Mouse (Mus musculus) limb, embryonic 14.5 days (tissue): ENCODE measurements around the gene Uba7. TPM values are rescaled to one million over a fixed set of nuclear protein-coding genes. Genes with fewer than 3 reads are reported as not detected.

Source experiments
- ATAC-seq: fragments of 200-750 bp; cut with Nextera tagmentation; 2 replicates; pipeline ENCODE4 v1.8.0; 2017; ENCODE audit warnings: low read depth, moderate number of reproducible peaks, moderate TSS enrichment; ENCODE audit not compliant: low FRiP score
- DNase-seq: peaks from one replicate; pipeline ENCODE4 v3.0.0-alpha.2; 2015; ENCODE audit warnings: low spot score
- H3K27ac ChIP-seq: fragments of 300-500 bp; sonication (generic); replicated peaks from 2 replicates; pipeline ENCODE4 v1.5.1; 2014; ENCODE audit warnings: low read depth, mild to moderate bottlenecking, low read length, moderate library complexity, mixed read lengths
- H3K27me3 ChIP-seq: fragments of 300-500 bp; sonication (generic); 2 replicates; pipeline ENCODE4 v1.6.1; 2014; ENCODE audit warnings: low read length, mixed read lengths; ENCODE audit not compliant: control insufficient read depth, insufficient read depth
- H3K36me3 ChIP-seq: fragments of 300-500 bp; sonication (generic); 2 replicates; pipeline ENCODE4 v1.6.1; 2014; ENCODE audit warnings: mild to moderate bottlenecking, low read length, moderate library complexity, mixed read lengths; ENCODE audit not compliant: control insufficient read depth, insufficient read depth
- H3K4me1 ChIP-seq: fragments of 300-500 bp; sonication (generic); 2 replicates; pipeline ENCODE4 v1.6.1; 2014; ENCODE audit warnings: antibody characterized with exemption, low read length, mixed read lengths; ENCODE audit not compliant: control insufficient read depth, insufficient read depth
- H3K4me2 ChIP-seq: fragments of 300-500 bp; sonication (generic); replicated peaks from 2 replicates; pipeline ENCODE4 v1.6.1; 2014; ENCODE audit warnings: low read depth, mild to moderate bottlenecking, low read length, moderate library complexity; ENCODE audit not compliant: severe bottlenecking
- H3K4me3 ChIP-seq: fragments of 300-500 bp; sonication (generic); replicated peaks from 2 replicates; pipeline ENCODE4 v1.5.1; 2014; ENCODE audit warnings: low read length
- H3K9ac ChIP-seq: fragments of 300-500 bp; sonication (generic); 2 replicates; pipeline ENCODE4 v1.6.1; 2014; ENCODE audit warnings: mild to moderate bottlenecking, low read depth, low read length, moderate library complexity; ENCODE audit not compliant: severe bottlenecking
- H3K9me3 ChIP-seq: fragments of 300-500 bp; sonication (generic); 2 replicates; pipeline ENCODE4 v1.6.1; 2016; ENCODE audit warnings: low read length; ENCODE audit not compliant: control insufficient read depth
- POLR2A ChIP-seq: fragments of 200-500 bp; IDR thresholded peaks from 2 replicates; pipeline ENCODE4 v1.8.0; 2012; ENCODE audit warnings: inconsistent platforms, mild to moderate bottlenecking, moderate library complexity, borderline replicate concordance; ENCODE audit not compliant: insufficient read depth, insufficient read length; ENCODE audit errors: extremely low read depth
- WGBS: fragments of 180-500 bp; shearing (Covaris S2); extraction: QIAGEN DNeasy Blood & Tissue Kit; methylation state at CpG from one replicate; pipeline ENCODE4 v1.1.7; 2014; 5-methylcytosine and 5-hydroxymethylcytosine counted together
- polyA plus RNA-seq, 2 experiments: library from polyadenylated mRNA; depleted of rRNA in 1 of 2; stranded (reverse) in 1 of 2; unstranded in 1 of 2; fragments of >200 nt; fragmentation: Nextera tagmentation in 1 of 2; extraction: Ambion mirVana in 1 of 2; gene quantifications; 2 replicates each; pipeline versions ENCODE4 v1.2.1 to v1.2.3; 2012 to 2014

Uba7 gene
- polyA plus RNA-seq, 2 experiments = 28.2 to 33.4 TPM

- 92% methylated on average over 7 of the region's 7 CpGs for WGBS
- ATAC-seq = no peak
- peaks cover 21% of the 10 kb centered on the region for H3K36me3 ChIP-seq
Measured at GRCm38 (mm10) chr9:107968531-107968930, 6.8 kb upstream of the Uba7 start.

GRCm38 (mm10) chr9:107970311-107970710 is 5.0 kb upstream of the Uba7 start:
- Histone ChIP-seq H3K9ac (no peak overlapping the region), H3K4me1 (peaks cover 2% of the 10 kb centered on the region), H3K4me2 (no peak overlapping the region), H3K4me3 (no peak overlapping the region), H3K27me3 (no peaks in the 10 kb centered on the region), H3K9me3 (no peaks in the 10 kb centered on the region), H3K36me3 (peaks cover 21% of the 10 kb centered on the region), H3K27ac (no peak overlapping the region)
- DNase-seq (no peak), ATAC-seq (no peak)
- 85% methylated on average over 5 of the region's 5 CpGs for WGBS
- no peak for TF ChIP-seq POLR2A

More at GRCm38 (mm10) chr9:107968531-107968930, 6.8 kb upstream of the Uba7 start:
- TF ChIP-seq POLR2A = no peak
- Histone ChIP-seq H3K4me3 (no peak overlapping the region), H3K4me1 (no peaks in the 10 kb centered on the region), H3K4me2 (no peak overlapping the region), H3K9ac (no peak overlapping the region), H3K9me3 (no peaks in the 10 kb centered on the region), H3K27ac (no peak overlapping the region), H3K27me3 (no peaks in the 10 kb centered on the region)
- no peak for DNase-seq

GRCm38 (mm10) chr9:107971690-107972541 is 3.4 kb upstream of the Uba7 start:
- TF ChIP-seq POLR2A = no peak
- Histone ChIP-seq H3K9ac (no peak overlapping the region), H3K9me3 (no peaks in the 10 kb centered on the region), H3K4me3 (no peak overlapping the region), H3K4me1 (peaks cover 7% of the 10 kb centered on the region), H3K27ac (no peak overlapping the region), H3K4me2 (no peak overlapping the region), H3K27me3 (no peaks in the 10 kb centered on the region), H3K36me3 (peaks cover 17% of the 10 kb centered on the region)
- WGBS = 81% methylated on average over 8 of the region's 8 CpGs
- DNase-seq = no peak
- ATAC-seq = no peak

GRCm38 (mm10) chr9:107974491-107975171 is 674 bp upstream of the Uba7 start:
- Histone ChIP-seq H3K36me3 (peaks cover 5% of the 10 kb centered on the region; the same call in 1 of the 2 replicates), H3K27me3 (no peaks in the 10 kb centered on the region), H3K9me3 (no peaks in the 10 kb centered on the region), H3K9ac (no peak overlapping the region), H3K4me3 (no peak overlapping the region), H3K4me1 (peaks cover 7% of the 10 kb centered on the region), H3K27ac (peak overlapping the region; percentile 75; the same call in 1 of the 2 replicates), H3K4me2 (no peak overlapping the region)
- DNase-seq (no peak), ATAC-seq (no peak)
- WGBS = 80% methylated on average over 10 of the region's 10 CpGs
- TF ChIP-seq POLR2A = no peak

- no peak for DNase-seq
- Histone ChIP-seq H3K27me3 (no peaks in the 10 kb centered on the region), H3K27ac (no peak overlapping the region), H3K4me2 (no peak overlapping the region), H3K9me3 (no peaks in the 10 kb centered on the region), H3K4me1 (peaks cover 38% of the 10 kb centered on the region), H3K9ac (no peak overlapping the region), H3K36me3 (peaks cover 2% of the 10 kb centered on the region; the same call in 1 of the 2 replicates), H3K4me3 (no peak overlapping the region)
- no peak for ATAC-seq
- TF ChIP-seq POLR2A = no peak
- 91% methylated on average over 11 of the region's 12 CpGs for WGBS
Measured at GRCm38 (mm10) chr9:107978815-107979214, 3.5 kb downstream of the Uba7 start.
